Mouse (Mus musculus): ENCODE data around the gene Pdcd11. TPM values are rescaled to one million over a fixed set of nuclear protein-coding genes. Genes with fewer than 3 reads are reported as not detected.
"Not testable (repeated sequence)": the region's sequence is repeated elsewhere in the genome, so short reads cannot be mapped to it uniquely, and the experiment has no call there.

Pdcd11 gene
- total RNA-seq, 2 experiments from 2014 or later, result 3.1 to 3.2 TPM

- peak; percentile 76 for ATAC-seq (replicated peaks; ENCODE audit: low FRiP score, poor library complexity, severe bottlenecking)
Observed at GRCm38 (mm10) chr19:47121054-47121453, 30.5 kb downstream of the Pdcd11 start.

- ATAC-seq (replicated peaks; ENCODE audit: low FRiP score, poor library complexity, severe bottlenecking), result peak; percentile 54; the same call in 1 of the 2 replicates
Observed at GRCm38 (mm10) chr19:47122802-47123201, 32.2 kb downstream of the Pdcd11 start.

DNA sequence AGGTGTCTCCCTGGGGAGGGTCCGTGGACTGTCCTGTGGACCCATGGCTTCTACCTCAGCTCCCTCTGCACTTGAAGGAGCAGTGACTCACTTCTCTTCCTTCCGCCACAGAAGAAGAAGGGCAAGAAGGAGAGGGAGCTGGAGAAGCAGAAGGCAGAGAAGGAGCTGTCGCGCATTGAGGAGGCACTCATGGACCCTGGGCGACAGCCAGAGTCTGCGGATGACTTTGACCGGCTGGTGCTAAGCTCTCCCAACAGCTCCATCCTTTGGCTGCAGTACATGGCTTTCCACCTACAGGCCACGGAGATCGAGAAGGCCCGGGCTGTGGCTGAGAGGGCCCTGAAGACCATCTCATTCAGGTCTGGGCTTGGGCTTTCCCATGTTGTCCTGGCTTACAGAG lies 37.6 kb downstream of the Pdcd11 start:
- ATAC-seq (replicated peaks; ENCODE audit: low FRiP score, poor library complexity, severe bottlenecking), result no peak

DNA sequence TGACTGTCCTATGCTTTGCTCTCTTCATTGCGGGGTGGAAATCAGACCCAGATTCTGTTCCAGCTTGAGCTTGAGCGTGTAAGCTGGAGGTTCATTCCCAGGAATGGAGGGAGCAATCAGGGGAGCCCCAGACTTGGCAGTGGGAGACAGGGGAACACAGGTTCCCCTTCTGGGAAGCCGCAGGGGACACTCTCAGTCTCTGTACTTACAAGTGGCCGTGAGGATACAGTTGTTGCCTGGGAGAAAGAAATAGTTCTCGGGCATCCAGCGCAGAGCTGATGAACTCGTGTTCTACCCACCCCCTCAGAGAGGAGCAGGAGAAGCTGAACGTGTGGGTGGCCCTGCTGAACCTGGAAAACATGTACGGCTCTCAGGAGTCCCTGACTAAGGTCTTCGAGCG lies 38.3 kb downstream of the Pdcd11 start:
- ATAC-seq (replicated peaks; ENCODE audit: low FRiP score, poor library complexity, severe bottlenecking), result no peak

GRCm38 (mm10) chr19:47130551-47131125 lies 40.1 kb downstream of the Pdcd11 start:
- no peak for ATAC-seq (replicated peaks; ENCODE audit: low FRiP score, poor library complexity, severe bottlenecking)

GRCm38 (mm10) chr19:47133161-47133560 lies 42.6 kb downstream of the Pdcd11 start:
- no peak for ATAC-seq (replicated peaks; ENCODE audit: low FRiP score, poor library complexity, severe bottlenecking)

DNA sequence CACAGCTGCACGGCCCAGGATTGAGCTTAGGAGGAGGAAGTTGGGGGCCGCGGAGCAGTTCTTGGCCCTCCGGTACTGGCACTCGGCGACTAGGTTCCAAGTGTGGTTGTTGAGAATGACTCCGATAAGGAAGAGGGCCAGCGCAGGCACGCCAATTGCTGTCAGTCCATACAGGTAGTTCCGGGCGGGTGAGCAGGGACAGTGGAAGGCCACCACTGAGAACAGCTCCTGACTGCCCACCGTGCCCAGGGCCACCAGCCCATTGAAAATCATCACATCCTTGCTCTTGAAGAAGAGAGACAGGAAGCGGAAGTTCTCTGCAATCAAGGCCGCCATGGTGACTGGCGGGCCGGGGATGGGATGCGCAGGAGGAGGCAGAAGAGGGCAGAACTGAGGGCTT lies 45.0 kb downstream of the Pdcd11 start:
- ATAC-seq (replicated peaks; ENCODE audit: low FRiP score, poor library complexity, severe bottlenecking), result no peak

- ATAC-seq (replicated peaks; ENCODE audit: low FRiP score, poor library complexity, severe bottlenecking), result no peak
Observed at GRCm38 (mm10) chr19:47136170-47136569, 45.6 kb downstream of the Pdcd11 start.

GRCm38 (mm10) chr19:47137051-47137581 lies 46.5 kb downstream of the Pdcd11 start:
- ATAC-seq (replicated peaks; ENCODE audit: low FRiP score, poor library complexity, severe bottlenecking), result no peak

GRCm38 (mm10) chr19:47137771-47138421 lies 47.3 kb downstream of the Pdcd11 start, which contains the start of gene Calhm2:
Gene Calhm2, minus strand, starts transcription at chr19:47138294.
- no peak for ATAC-seq (replicated peaks; ENCODE audit: low FRiP score, poor library complexity, severe bottlenecking)

DNA sequence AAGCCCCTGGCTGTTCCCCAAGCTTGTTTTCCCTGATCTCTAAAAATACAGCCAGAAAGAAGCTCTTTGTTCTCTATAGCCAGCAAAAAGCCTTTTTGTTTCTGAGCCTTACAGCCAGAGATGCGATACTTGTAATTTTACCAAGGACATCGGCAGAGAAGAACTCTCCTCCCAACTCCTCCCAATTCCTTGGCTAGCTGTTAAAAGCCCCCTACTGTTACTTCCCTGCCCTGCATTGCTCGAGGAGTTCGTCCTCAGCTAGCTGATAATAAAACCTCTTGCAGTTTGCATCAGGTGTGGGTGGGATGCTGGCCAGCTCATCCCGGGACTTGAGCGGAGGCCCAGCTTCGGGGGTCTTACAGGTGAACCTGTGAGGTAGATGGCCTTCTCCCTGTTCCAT lies 49.0 kb downstream of the Pdcd11 start:
- ATAC-seq (replicated peaks; ENCODE audit: low FRiP score, poor library complexity, severe bottlenecking), result not testable (repeated sequence)

DNA sequence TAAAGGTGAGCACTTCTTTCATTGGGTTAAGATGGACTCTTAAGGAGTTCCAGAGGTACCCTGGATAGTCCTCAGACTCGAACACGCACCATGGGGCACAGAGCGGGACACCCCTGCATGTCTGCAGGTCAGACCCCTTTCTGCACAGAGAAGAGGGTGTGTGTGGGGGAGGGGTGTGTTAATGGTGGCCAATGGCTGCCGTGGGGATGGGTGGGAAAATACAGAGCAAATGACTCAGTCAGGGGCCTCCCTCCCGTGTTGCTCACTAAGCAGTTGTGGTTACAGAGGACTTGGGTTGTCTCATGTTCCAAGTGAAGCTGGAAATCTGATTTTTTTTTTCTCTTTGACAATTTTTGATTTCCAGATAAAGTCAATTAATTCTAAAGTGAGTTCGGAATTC lies 51.9 kb downstream of the Pdcd11 start:
- no peak for ATAC-seq (replicated peaks; ENCODE audit: low FRiP score, poor library complexity, severe bottlenecking)

DNA sequence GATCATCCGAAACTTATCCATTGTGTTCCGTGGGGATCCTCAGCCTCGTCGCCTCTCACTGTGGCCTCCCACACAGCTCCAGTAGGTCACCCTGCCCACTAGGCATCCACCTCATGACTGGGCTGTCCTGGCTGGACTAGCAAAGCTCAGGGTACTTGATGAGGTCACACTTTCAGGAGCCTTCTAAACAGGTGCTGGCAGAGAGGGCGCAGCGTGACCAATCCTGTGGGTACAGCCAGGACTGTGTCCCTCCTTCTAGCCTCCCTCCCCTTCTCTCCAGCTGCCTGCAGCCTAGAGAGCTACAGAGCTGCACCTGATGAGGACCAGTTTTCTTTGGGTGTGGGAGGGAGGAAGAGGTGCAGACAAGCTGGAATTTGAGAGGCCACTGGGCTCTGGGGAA lies 53.6 kb downstream of the Pdcd11 start, which contains the start of gene Calhm1:
Gene Calhm1, minus strand, starts transcription at position 101 of the 400 bp plus-strand sequence.
- no peak for ATAC-seq (replicated peaks; ENCODE audit: low FRiP score, poor library complexity, severe bottlenecking)

DNA sequence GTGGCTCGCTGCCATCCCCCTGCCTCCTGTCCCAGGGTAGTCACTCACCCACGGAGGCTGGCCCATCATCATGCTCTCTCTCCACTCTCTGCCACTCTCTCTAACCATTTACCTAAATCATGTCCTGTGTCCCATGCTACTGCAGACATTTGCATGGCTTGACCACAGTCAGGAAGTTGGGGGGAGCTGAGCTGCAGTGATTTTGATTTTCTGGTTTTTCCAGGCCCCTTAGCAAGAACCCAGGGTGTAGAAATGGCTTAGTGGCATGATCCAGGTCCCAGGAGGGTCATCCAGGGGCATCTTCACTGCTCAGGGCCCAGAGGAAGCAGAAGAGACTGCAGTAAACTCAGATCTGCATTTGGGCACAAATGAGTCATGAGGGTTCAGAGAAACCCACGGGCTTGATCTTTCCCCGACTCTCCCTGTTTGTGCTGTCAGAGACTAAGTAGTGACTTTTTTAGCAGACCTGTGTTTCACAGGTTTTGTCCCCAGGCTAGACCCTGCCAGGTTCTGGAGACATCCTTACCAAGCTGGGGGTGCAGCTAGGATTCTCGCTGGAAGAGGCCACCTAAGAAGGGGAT lies 57.8 kb downstream of the Pdcd11 start:
- ATAC-seq (replicated peaks; ENCODE audit: low FRiP score, poor library complexity, severe bottlenecking), result no peak

GRCm38 (mm10) chr19:47149854-47150253 lies 59.3 kb downstream of the Pdcd11 start:
- ATAC-seq (replicated peaks; ENCODE audit: low FRiP score, poor library complexity, severe bottlenecking), result no peak

DNA sequence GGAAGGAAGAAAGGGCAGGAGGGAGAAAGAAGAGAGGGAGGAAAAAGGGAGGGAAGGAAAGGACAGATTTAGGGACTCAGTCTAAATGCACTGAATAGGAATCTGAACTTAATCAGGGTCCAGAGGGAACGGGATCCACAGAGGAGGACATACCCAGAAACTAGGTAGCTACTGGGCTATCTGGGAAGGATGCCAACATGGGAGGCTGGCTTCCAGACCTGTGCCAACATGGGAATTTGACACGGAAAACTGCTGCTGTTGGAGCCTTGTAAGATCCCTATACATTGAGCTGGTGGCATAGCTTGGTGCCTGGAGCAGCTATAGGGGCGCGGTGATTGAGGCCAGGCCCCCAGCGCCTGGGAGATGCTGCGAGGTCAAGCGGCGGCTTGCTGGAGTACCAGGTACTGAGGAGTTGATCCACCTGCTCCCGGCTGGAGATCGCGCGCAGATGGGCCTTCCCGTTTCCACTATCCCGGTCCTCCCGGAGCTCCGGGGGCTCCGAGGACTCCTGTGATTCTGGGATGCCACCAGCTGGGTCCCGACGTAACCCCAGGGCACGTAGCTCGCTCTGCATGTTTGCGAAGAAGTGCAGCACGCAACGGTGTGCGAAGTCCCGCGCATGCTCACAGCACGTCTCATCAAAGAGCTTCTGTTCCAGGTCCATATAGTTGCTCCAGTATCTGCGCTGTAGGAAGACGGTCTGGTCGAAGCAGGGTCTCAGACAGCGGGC lies 60.9 kb downstream of the Pdcd11 start:
- no peak for ATAC-seq (replicated peaks; ENCODE audit: low FRiP score, poor library complexity, severe bottlenecking)

GRCm38 (mm10) chr19:47152062-47152369 lies 61.4 kb downstream of the Pdcd11 start:
- no peak for ATAC-seq (replicated peaks; ENCODE audit: low FRiP score, poor library complexity, severe bottlenecking)

GRCm38 (mm10) chr19:47153767-47154166 lies 63.2 kb downstream of the Pdcd11 start:
- no peak for ATAC-seq (replicated peaks; ENCODE audit: low FRiP score, poor library complexity, severe bottlenecking)

GRCm38 (mm10) chr19:47157664-47158063 lies 67.1 kb downstream of the Pdcd11 start, which contains the start of gene Calhm3:
Gene Calhm3, minus strand, starts transcription at chr19:47157764.
- no peak for ATAC-seq (replicated peaks; ENCODE audit: low FRiP score, poor library complexity, severe bottlenecking)

DNA sequence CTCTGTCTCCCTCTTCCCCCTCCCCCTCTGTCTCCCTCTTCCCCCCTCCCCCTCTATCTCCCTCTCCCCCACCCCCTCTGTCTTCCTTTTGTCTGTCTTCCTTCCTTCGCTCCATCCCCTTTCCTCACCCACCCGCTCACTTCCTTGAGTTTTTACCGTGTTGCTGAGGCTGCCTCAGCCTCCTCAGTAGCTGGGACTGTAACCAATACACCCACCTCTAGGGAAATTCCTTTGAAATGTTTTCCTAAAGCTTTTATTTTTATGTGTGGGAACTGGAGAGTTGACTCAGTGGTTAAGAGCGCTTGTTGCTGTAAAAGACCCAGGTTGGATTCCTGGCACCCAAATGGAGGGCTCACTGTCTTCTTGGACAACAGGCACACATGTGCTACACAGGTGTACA lies 71.1 kb downstream of the Pdcd11 start:
- no peak for ATAC-seq (replicated peaks; ENCODE audit: low FRiP score, poor library complexity, severe bottlenecking)
